Mouse (Mus musculus) ovary, postnatal 10 days (tissue): ENCODE measurements around the gene Spag9.
"Not testable (repeated sequence)": the region's sequence is repeated elsewhere in the genome, so short reads cannot be mapped to it uniquely, and the experiment has no call there.

ENCODE experiments used
- DNase-seq: peaks from one replicate; pipeline ENCODE4 v3.0.0; 2022; ENCODE audit warnings: low spot score

The Spag9 gene

DNA sequence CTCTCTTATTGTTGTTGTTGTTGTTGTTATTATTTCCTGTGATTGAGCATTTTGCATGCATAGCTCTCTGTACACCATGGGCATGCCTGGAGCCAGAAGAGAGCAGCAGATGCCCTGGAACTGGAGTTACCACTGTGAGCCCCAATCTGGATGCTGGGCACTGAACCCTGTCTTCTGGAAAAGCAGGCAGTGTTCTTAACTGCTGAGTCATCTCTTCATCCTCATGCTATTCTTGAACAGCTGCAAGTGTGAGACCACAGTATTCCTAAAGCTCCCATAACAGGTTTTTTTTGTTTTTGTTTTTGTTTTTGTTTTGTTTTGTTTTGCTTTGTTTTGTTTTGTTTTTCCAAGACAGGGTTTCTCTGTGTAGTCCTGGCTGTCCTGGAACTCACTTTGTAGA lies 9.6 kb upstream of the Spag9 start:
- no peak for DNase-seq

DNA sequence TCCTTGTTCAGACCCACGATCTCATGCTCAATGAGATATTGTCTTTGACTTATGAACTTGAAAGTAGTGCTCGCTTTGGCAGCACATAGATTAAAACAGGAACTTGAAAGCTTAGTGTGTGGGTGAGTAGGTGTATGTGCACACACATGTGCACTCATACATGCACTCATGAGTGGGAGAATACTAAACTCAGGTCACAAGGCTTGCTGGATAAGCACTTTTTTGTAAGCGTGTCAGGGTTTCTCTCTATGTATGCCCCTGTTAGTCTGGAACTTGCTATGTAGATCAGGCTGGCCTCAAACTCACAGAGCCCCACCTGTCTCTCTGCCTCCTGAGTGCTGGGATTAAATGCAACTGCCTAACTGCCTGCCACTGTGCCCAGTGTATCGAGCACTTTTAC lies 8.9 kb upstream of the Spag9 start:
- no peak for DNase-seq

DNA sequence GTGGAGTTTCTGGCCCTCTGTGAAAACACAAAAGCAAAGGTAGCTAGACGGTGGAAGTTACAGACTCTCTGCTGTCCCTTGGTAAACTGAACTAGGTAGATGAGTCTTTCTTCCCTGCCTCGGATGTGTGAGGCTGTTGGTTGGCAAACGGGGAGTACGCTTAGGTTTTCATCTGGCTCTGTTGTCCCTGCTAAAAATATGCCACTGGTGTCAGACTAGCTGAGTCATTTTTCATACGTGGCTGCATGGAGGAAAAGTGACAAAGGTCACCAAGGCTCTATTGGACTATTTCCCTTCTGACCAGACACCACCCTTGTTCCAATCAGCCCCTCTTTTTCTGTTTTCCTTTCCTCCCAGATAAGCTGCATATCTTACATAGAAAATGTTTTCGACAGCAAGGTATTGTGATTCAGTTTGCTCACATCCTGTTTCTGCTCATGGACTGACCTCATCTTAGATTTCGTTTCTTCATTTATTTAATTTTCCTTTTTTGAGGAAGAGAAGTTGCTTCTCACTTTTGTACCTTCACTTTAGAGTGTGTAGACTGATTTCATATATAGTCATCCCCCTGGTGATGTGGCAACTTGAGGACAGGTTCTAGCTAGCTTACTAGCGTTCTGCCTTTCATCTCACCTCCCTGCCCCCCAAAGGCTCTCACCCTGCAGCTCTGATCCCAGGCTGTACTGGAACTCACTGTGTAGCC lies 8.1 kb upstream of the Spag9 start:
- no peak for DNase-seq

DNA sequence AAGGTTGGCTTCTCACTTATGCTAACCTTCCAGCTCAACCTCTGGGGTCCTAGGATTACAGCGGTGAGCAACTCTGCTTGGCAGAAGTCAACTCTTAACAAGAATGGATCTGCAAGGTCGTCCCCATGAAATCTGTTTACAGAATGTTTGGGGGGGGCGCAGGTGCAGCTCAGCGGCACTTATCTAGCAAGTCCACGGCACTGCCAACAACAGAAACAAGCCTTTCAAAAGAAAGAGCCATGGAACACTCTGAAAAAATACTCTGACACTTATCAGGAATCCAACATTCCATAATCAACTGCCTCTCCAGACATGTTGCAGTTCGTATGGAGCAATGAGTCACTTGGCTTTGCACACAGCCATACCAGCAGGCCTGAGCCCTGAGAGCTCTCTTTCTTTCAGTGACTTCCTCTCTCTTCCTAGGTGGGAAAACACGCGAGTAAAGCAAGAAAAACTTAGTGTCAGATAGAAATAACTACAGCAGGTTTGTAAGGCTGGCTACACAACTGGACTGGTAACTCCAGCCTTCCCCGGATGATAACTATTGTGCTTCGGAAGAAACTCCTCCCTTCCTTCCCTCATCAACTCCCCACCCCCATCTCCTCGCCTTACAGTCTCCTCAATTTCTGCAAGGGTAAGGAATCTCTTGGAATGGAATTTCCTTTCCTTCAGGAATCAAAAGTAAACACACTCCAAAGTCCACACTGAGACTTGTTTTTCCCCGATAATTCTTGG lies 7.4 kb upstream of the Spag9 start:
- no peak for DNase-seq

DNA sequence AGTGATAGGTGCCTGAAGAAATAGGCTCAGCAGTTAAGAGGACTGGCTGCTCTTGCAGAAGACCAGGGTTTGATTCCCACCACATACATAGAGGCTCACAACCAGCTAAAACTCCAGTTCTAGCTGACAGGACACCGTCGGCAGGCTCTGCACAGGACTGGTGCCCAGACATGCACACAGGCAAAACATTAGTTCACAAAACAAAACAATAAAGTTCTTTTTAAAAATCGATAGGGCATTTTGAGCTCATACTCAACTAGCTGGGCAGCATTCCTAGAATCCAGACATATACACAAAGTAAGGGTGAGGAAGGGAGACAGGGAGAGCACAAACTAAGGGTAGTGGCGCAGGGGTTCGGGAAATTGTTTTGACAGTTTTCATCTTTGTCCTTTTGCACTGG lies 1.4 kb upstream of the Spag9 start:
- no peak for DNase-seq

DNA sequence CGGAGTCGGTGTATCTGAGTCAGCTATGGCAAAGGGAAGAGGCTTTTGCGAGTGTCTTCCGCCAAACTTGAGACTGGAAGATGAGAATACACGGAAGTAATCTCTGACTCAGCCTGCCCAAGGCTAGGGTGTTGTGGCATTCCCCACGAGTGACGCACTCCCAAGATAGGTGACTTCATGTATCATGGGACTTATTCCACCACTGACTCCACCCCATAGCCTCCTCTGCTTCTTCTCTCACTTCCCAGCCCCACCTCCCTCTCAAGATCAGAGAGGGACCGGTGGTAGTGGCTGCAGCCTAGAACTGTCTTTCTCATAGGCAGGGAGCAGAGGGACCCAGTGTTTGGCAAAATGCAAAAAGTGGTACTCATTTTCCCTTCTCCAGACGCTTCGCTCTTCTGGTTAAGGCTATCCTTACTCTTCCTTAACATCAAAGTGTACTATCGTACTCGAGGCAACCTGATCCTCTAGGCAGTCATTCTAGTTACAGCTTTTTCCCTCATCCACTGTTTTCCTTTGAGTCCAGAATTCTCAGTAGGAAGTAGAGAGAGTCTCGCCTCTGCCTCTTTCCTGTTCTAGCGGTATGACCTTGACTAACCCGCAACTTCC lies 676 bp upstream of the Spag9 start:
- peak; percentile 45 for DNase-seq

DNA sequence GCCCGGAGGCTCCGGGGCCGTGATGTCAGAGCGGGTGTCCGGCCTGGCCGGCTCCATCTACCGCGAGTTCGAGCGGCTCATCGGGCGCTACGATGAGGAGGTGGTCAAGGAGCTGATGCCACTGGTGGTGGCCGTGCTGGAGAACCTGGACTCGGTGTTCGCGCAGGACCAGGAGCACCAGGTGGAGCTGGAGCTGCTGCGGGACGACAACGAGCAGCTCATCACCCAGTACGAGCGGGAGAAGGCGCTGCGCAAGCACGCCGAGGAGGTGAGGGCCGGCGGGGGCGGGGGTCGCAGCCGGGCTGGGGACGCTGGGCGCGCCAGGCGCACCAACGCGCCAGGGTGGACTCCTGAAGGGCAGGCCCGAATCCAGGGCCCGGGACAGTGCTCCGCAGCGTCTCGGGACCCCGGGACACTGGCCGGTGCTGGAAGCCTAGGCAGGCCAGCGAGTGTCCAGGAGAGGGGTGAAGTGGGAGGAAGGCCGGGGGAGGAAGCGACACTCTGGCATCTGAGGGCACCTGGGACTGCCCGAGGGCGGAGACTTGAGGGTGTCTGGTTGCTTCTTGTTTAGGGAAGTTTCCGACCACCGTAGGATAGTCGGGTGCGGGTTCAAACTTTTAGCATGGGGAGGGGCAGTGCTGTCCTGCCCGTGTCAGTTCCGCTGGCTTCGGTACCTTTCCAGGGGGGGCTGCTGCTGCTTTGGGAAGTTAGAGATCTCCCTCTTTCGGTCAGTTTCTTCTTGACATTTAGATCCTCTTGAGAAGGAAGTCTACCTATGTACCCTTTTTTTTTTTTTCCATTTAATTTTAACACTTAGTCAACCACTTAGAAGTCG lies 632 bp downstream of the Spag9 start:
- peak; percentile 30 for DNase-seq

DNA sequence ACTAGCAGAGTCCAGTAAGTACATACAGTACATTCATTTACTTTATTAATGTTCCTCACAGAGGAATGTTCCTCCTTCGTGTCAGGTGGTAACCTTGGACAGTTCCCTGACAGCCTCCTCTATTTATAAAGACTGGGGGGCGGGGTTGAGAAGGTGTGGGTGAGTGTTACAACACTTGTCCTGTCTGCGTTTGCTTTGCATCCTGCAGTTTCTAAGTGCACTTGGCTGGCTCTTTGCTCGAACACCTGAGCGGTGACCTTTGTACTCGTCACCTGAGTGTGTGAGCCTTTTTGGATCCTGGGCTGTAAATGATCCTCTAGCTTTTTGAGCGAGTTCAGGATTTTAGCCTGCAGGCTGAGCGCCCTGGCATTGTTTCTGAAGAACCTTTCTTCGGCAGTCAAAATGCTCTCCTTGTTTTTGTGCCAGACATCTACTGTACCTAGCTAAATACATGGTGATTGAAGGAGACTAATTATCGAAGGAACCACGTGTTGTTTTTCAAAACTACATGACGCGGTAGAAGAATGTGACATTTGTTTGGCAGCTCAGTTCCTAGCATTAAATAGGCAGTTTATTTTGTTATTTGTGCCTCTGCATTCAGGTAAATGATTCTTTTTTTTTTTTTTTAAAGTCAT lies 1.4 kb downstream of the Spag9 start:
- DNase-seq: no peak

DNA sequence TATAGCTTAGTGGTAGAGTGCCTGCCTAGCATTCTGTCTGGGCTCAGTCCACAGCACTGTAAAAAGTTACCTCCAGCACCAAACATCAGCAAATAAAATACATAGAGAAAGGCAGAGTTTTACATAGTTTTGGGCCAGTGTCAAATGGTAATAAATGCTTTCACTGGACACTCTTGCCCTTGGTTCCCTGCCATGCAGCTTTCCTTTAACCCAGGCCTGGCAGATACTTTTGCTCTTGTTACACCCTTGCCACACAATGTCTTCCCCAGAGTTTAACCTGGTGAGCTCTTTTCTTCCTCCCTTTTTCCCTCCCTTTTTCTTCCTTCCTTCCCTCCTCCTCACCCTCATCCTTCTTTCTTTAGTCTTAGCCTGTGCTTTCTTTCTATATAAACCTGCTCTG lies 3.4 kb downstream of the Spag9 start:
- no peak for DNase-seq

DNA sequence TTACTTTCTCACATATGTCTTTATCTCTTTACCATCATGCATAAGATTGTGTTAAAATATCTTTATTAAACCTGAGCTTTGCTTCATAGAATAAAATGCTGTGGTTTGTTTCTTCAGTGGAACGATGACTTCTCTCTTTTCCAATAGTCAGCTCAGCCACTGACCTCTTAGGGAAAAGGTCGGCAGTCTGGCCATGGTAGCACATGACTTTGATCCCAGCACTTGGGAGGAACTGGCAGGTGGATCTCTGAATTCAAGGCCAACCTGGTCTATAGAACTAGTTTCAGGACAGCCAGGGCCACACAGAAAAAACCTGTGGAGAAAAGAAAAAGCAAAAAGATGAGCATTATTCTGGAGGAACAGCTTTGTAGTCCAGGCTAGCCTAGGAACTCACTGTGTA lies 7.5 kb downstream of the Spag9 start:
- no peak for DNase-seq

DNA sequence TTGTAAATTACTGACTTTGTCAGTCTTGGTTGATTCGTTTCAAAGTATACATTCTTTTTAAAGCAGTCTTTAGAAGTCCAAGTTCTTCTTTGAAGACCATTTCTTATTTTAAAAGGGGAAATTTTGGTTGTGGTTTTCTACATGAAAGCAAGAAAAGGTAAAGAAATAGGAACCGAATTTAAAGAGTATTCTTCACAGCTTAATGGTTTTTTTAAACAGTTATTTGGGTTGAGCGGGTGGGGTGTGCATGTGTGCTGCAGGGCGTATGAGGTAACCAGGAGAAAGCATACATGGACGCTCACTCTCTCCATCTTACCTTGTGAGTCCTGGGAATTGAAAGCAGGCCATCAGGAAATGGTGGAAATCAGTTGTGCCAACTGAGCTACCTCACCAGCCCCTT lies 23.2 kb downstream of the Spag9 start:
- DNase-seq: no peak

DNA sequence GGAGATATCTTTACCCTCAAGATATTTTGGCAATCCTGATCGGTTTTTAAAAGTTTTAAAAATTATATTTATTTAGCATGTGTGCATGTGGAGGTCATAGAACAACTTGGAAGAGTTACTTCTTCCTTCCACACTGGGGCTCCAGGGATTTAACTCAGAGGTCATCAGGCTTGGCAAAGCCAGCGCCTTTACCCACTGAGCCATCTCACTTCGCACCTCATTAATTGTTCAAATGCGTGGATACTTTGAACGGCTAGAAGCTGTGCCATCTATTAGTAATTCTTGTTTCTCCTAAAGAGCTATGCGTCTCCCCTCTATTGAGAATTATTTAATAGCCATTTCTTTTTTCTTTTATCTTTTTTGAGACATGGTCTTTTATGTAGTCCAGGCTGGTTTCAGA lies 24.5 kb downstream of the Spag9 start:
- no peak for DNase-seq

DNA sequence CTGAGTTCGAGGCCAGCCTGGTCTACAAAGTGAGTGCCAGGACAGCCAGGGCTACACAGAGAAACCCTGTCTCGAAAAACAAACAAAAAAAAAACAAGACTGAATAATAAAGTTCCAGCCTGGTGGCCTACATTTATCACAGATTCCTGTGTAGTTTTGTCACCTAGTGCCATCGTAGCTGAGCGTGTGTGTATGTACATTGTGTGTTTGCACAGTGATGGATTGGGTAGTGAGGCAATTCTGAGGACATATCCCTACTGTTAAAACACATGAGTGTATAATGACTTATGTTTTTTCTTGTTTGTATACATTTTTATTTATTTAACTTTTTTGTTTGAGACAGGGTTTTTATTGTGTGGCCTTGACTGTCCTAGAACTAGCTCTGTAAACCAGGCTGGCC lies 30.4 kb downstream of the Spag9 start:
- DNase-seq: no peak

DNA sequence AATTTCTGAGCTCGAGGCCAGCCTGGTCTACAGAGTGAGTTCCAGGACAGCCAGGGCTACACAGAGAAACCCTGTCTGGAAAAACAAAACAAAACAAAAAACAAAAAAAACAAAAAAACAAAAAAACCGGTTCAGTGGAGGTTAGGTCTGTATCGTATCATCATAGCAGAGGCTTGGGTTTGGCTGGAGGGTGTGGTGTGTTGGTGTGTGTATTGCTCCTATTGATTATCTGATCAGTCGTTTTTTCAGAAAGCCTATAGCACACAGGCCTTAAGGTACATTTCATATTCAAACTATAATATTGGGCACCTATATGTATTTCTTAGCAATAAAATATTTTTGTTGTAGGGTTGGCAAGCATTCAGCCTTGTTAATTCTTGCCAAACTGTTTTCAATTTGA lies 36.2 kb downstream of the Spag9 start:
- no peak for DNase-seq

DNA sequence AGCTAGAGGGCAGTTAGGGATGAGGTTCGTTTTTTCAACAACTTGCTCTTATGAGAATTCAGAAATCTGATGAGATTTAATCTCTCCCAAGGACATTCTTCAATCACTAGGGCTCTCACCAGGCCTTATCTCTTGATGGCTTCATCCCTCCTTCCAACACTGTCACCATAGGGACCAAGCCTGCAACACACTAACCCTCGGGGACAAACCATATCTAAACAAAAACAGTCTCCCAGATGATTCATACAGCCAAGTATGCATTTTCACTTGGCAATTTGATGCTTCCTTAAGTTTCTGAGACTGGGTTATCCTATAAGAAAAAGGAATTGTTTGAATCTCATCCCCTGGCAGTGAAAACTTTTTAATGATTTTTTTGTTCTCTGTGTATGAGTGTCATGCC lies 37.1 kb downstream of the Spag9 start:
- no peak for DNase-seq

DNA sequence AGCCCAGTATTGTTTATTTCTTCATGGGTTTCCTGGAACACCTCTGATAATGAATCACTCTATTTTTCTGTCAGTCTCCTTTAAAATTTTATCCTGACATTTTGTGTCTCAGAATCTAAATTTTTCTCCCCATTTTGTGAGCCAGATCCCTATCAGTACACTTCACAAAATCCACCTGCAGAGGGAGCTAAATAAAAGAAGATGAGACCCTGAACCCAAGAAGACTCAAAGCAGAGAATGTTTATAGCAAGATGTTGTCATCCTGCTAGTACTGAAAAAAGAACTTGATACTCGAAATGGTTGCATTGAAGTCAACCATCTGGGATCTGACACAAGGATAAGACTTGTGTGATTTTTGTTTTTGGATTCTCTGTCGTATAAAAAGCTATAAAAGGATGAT lies 40.1 kb downstream of the Spag9 start:
- DNase-seq: no peak

DNA sequence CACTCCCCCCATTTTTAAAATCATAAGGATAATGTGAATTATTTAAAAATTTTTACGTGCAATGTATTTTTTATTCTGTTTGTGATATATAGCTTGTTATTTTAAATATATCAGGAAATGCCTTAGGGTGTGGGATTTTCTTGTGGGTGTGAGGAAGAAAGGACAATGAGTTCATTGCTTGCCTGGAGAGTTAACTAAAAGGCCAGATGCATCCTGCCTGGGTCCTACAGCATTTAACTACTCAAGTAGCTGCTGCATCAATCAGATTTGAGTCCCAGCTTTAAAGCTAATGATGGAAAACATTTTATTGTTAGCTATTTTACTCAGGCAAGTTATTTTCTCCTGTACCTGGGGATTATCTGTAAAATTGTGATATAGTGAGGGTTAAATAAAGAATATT lies 45.6 kb downstream of the Spag9 start:
- no peak for DNase-seq

DNA sequence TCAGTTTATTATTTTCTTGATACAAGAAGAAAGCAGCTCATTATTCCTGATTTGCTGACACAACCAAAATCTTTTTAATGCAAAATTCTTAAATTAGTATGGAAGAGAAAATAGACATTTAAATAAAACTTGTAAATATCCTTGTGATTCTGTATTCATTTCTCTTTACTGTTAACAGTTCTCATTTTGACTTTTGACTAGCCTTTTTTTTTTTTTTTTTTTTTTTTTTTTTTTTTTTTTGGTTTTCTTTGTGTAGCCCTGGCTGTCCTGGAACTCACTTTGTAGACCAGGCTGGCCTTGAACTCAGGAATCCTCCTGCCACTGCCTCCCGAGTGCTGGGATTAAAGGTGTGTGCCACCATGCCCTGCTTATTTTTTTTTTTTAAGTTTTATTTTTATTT lies 46.4 kb downstream of the Spag9 start:
- DNase-seq: not testable (repeated sequence)

DNA sequence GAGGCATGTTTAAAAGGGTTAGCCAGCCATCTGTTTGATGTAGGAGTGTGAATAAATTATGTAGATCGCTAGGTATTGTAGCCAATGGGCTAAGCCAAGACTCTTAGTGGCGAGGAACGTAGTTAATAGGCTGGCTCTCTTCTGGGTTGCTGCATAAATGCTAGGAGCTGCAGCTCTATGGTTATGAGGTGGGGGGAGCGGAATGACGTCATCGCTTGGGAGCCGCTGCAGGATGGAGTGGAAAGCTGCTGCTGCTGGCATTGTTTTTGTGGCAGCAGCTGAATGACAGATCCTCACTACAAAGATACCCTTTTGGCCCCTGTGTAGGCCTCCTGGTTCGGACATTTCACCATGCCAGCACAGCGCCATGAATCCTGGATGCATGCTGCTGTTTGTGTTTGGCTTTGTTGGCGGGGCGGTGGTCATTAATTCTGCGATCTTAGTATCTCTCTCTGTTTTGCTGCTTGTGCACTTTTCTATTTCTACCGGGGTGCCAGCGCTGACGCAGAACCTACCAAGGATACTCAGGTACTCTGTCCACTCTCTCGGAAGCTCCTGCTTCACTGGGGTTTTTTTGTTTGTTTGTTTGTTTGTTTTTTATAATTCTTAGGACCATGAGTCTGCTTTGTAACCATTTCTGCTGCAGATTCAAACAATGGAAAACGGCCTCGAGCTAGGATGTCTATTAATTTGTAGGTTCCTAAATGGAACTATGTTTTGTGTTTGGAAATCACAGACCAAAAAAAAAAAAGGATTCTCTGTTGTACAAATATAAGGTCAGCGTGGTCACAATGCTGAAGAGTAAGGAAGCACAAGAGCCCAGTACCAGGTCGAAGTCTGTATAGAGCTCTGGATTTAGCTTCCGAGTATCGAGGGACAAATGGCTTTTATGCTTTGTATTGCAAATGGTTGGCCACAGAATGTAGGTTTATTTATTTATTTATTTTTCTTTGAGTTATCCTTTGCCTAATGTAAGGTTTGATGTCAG lies 48.4 kb downstream of the Spag9 start:
- peak; percentile 25 for DNase-seq

DNA sequence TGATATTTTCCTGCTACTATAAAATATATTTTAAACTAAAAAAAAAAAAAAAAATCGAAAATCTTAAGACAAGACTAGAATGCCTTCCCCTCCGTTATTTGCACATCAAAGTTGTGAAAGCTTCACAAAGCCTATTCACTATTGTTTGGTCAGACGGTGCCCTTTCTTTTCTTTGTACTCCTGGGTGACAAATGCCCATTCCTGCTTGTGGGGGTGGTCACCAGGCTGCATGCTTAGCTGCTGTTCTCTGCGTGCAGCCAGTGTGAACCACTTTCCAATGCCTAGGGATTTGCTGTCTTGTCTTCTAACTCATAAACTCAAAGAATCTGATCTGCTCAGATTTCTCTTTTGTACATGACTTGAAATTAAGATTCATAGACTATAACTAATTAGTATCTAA lies 49.1 kb downstream of the Spag9 start:
- DNase-seq: no peak

DNA sequence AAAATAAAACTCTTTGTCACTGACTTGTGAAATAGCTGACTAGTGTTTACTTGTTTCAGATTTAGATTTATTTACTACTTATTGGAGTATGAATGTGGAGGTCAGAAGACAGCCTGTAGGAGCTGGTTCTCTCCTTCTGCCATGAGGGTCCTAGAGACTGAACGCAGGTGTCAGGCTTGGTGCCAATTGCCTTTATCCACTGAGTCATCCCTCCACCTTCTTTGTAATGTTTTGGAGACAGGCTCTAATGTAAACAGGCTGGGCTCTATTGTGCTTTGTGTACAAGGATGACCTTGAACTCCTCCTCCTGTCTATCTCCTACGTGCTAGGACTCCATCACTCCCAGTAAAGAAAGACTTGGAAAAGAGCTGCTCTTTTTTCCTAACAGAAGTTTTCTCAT lies 51.4 kb downstream of the Spag9 start:
- DNase-seq: no peak
